Mouse (Mus musculus) spleen, embryonic (tissue): ENCODE results near the gene Brd3.

Source experiments
- CTCF ChIA-PET: fragments of 350-600 bp; sonication (Branson Sonifier 250); formaldehyde crosslinking; loops from one replicate; lab custom pipeline; 2022; lab: Charles Lee

The Brd3 gene

DNA sequence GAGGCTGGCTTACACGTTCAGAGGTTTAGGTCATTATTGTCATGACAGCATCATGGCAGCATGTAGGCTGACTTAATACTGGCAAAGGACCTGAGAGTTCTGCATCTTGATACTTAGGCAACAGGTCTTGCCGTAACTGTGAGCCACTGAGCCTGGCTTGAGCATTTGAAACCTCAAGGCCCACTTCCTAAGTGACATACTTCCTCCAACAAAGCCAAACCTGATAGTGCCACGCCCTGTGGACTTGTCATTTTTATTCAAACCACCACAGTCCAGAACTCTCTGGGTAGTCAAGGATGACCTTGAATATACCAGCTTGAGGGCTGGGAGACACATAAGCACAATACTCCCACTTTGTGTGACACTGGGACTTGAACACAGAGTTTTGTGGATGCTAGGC is 5.4 kb upstream of the Brd3 start:
- CTCF ChIA-PET = no interaction called here

DNA sequence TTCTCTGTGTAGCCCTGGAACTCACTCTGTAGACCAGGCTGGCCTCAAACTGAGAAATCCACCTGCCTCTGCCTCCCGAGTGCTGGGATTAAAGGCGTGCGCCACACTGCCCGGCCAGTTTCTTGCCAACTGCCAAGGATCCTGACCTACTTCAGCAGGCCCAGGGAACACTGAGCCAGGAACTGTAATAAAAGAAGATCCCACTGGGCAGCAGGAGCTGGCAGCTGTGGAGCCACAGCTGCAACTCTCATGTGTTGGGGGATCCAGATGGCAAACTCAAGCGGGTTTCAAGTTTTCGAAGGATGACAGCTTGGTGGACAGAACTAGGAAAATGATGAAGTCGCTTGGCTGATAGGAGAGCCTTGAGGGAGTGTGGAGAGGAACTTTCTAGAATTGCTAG is 3.2 kb upstream of the Brd3 start:
- CTCF ChIA-PET = no interaction called here

DNA sequence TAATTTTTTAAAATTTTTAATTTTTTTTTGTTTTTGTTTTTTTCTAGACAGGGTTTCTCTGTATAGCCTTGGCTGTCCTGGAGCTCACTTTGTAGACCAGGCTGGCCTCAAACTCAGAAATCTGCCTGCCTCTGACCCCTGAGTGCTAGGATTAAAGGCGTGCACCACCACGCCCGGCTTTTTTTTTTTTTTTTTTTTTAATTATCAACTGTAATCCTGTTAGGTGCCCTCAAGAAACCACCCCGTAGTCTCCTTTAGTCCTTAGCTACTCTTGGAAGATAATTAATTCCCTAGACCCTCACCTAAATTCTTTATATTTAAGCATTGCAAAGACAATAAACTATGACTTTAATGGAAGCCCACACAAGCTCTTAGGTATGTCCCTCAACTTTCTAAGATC is 804 bp downstream of the Brd3 start:
- CTCF ChIA-PET = interaction anchor here (1.0 kb wide), 1 partner anchor 160 kb away, joined by 13 read pairs; no protein-coding TSS in a partner anchor

DNA sequence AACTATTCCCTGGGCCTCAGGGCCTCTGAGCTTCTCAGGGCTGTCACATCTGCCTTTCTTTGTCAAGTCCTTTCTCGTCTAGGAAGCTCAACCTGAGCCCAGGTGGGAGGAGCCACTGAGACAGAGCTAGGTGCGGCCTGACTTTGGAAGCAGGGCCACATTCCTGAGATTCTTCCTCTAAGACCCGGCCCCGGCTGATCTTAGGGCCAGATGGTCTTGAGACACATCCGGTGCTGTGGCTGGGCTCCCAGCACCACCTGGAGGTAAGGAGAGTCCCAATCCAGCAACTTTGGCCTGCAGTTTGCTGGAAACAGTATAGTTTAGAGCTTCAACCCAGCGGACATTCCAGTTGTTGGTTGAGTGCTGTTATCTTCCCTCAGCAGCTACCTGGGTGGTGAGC is 1.9 kb downstream of the Brd3 start:
- CTCF ChIA-PET = interaction anchor here (1.0 kb wide), 1 partner anchor 159 kb away, joined by 13 read pairs; no protein-coding TSS in a partner anchor

DNA sequence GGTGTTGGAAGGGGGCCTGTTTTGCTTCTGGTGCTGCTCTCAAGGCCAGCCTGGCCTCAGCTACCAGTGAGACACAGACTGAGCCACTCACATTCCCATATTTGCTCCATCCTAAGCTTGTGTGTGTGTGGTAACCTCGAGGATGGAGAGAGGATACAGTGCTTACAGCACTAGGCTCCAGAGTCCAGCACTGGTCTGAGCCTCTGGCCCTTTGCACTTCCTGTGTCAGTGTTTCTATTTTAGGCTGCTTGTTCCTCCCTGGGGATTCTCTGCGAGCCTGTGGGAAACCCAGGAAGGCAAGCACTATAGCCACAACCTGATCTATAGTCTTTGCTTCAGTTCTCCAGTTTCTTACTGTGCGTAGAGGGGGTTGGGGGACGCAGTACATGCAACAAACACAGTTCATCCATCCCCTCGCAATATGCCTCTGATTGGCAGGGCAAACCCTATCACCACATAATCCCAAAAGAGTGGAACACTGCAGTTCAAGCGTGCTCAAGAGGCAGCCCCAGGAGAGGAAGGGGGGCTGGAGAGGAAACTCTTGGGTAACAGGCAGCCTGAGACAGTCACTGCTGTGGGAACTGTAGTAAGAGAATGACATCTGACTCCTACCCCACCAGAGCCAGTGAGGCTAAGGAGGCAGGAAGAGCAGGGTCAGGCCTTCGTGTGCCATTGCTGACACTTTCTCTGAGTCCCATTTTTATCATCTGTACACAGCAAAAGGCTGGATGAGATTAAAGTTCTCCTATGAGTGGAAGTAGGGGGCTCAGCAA is 3.2 kb downstream of the Brd3 start:
- CTCF ChIA-PET = no interaction called here

DNA sequence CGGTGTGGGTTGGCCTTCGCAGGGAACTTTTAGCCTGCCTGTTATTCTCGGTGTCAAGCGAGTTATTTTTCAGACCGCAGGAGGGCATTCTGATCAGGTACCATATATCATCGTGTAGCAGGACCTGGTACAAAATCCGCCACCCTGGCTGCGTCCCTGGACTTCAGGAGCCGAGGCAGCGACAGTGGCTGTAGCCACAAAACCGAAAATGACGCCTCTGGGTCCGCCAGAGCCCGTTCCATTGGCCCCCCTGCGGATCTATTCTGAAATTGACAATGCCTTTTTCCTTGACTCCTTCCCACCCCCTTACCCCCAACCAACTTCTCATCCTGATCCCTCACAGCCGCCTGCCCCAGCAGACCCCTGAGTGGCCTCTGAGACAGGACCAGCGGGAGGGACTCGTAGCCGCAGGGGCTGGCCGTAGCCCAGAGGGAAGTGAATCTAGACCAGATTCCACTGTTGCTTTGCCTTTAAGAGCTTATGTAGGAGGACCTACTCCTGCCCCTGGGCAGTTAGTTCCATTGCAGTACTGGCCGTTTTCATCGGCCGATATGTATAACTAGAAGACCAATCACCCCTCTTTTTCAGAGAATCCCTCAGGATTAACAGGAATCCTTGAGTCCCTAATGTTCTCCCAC is 11.0 kb downstream of the Brd3 start:
- CTCF ChIA-PET = no interaction called here

DNA sequence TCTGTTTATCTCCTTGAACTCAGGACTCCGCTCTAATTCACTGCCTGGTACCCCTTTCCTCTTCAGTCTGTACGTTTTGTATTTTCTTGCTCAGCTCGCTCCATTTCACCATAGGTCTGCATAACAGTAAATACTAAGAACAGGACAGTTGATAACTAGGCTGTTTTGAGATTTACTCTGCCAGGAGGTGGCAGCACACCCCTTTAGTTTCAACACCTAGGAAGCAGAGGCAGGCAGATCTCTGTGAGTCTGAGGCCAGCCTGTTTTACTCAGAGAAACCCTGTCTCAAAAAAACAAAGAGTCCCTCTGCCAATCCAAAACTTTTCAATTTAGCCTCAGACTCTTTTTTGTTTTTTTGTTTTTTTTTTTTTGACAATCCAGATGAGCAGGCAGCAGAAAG is 13.5 kb downstream of the Brd3 start:
- CTCF ChIA-PET = interaction anchor here (0.7 kb wide), 1 partner anchor 145 kb away, joined by 4 read pairs; no protein-coding TSS in a partner anchor

DNA sequence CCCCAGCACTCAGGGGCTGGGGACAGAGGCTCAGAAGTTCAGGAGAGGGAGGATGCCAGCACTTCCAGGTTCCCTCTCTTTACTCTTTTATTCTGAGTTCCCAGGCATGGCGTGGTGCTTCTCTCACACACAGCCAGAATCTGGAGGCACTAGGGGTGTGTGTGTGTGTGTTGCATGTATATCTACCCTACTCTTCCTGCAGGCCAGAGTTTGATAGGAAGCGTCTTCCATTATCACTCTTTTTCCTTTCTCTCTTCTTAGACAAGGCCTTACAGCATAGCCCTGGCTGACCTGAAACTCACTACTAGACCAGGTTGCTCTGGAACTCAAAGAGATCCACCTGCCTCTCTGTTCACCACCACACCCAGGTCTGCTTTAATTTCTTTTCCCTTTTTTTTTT is 16.5 kb downstream of the Brd3 start:
- CTCF ChIA-PET = no interaction called here

DNA sequence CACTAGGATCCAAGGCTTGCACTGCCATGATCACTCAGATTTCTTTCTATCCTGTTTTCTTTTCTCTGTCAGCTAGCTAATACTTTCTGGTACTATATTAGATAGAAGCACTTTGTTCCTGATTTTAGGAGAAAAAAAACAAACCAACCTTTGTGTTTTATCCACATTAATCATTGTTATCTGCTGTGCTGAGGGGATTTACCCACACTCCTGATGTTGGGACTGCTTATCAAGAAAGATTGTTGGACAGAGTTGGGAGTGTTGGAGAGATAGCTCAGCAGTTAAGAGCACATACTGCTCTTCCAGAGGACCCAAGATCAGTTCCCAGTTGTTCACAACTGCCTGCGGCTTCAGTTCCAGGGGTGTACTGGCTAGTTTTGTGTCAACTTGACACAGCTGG is 19.1 kb downstream of the Brd3 start:
- CTCF ChIA-PET = no interaction called here

DNA sequence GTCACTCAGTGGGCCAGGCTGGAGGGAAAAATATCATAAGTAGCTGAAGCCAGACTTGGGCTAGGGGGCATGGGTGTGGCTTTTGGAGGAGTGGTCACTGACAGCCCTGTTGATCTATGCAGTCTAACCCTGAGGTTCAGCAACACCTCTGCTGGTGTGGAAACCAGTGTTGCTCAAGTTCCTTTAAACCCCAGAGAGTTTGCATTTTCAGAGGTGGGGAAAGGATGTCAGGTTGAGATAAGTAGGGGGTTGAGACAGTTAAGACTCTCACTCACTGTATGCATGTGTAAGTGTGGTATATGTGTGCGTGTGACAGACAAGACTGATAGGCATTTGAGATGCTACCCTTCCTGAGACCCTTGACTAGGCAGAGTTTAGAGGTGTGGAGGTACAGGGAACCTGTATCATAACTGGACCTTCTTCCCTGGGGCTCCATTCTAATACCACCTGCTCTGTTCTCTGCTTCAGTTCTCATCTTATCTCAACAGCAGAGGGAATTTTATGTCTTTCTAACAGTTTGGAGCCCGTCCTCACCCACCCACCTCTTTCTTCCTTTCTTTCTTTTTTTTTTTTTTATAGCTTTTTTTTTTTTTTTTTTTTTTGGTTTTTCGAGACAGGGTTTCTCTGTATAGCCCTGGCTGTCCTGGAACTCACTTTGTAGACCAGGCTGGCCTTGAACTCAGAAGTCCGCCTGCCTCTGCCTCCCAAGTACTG is 20.0 kb downstream of the Brd3 start:
- CTCF ChIA-PET = no interaction called here

DNA sequence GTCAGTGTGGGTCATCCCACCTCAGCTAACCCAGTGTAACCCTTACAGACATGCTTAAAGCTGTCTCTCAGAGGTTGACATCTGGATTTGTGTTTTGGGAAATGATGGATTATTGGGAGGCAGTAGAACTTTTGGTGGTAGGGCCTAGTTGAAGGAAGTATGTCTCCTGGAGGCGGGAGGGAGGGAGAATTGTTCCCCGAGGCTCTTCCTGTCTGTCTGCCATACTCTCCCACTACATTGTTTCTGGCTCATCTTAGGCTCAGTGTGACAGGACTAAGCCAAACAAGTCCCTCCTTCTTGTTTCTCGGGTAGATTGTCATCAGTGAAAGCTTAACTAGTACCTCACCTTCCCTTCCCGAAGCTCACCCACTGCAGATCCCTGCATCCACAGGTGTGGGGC is 20.7 kb downstream of the Brd3 start:
- CTCF ChIA-PET = no interaction called here

DNA sequence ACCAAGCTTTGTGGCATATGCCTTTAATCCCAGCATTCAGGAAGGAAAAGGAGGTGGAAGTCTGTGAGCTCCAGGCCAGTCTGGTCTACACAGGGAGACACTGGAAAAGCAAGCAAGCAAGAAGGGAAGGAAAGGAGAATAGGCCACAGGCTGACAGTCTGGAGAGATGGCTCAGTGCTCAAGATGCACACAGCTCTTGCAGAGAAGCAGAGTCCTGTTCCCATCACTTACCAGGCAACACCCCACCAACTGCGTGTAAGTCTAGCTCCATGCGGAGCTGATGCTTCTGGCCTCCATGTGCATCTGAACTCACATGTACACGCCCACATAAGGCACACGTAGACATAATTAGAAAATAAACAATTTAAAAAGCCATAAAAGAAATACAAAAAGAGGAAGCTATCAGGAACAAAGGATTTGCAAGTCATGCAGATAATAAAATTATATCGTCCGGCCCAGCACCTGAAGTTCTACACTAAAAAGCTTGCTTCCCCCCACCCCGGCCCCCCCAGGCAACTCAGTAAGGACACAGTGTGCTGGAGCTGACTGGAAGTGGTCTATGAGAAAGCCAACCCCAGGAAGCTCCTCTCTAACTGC is 25.1 kb downstream of the Brd3 start:
- CTCF ChIA-PET = interaction anchor here (0.7 to 1.0 kb wide), 2 partner anchors 11 to 429 kb away, joined by 3 to 7 read pairs; no protein-coding TSS in a partner anchor

DNA sequence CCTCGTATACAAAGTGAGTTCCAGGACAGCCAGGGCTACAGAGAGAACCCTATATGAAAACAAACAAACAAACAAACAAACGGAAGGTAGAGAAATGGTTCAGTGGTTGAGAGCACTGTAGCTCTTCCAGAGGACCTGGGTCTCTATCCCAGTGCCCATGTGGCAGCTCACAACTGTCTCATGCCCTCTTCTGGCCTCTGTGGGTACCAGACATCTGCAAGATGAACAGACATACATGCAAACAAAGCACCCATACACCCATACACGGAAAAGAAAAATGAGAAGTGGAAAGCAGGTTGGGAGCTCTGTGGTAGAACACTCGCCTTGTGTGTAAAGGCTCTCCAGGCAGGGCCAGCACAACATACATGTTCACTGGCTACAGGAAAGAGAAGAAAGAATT is 27.1 kb downstream of the Brd3 start:
- CTCF ChIA-PET = no interaction called here

DNA sequence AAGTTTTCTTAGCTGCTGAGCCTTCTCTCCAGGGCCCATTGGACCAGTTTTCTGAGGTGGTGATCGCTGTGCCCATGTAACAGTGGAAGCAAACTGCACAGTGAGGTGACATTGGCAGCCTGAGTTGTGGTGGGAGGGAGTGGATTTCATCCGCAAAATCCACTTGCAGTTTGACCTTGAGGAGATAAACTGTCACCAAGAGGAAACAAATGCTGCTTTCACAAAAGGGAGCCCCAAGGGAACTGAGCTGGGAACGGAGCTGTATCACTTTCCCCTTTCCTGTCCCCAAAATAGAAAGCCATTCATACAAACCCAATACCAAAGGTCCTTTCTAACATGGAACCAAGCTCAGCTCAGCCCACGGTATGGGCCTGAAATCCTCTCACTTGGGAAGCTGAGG is 27.6 kb downstream of the Brd3 start:
- CTCF ChIA-PET = no interaction called here

DNA sequence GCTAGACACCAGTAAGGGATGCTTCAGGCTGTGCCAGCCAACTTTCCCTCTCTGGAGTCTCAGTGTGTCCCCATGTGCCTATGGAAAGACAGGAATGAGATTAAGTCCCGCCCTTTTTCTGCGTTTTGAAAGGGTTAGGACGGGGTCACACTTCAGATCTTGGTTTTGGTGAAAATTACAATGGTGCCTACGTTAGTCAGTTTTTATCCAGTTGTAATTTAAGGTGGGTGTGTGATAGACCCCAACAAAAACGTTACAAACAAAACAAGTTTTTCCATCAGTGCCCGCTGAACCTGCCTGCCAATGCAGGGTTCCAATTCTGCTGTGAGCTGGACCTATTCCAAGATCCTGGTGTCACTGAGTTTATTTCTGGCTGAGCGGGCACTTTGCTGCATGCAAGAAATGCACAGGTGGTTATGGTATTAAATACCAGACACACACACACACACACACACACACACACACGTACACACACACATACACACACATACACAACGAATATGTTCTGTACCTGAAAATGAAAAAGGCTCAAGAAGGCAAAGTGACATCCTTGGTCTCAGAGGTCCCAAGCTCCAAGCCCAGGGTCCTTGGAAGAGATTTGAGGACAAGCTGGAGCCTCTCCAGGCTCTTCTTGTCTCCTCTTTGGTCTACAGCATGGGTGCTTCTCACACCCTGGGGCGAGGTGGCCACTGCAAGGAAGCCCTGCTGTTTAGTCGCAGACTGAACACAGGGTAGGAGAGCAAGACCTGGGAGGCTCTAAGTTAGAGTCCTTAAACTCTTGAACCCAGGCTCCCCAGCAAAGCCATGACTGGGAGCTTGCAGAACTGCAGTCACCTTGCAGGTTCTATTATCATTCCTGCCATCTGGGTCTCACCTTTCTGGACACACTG is 30.9 kb downstream of the Brd3 start:
- CTCF ChIA-PET = interaction anchor here (0.6 kb wide), 1 partner anchor 36 kb away, joined by 8 read pairs; no protein-coding TSS in a partner anchor

DNA sequence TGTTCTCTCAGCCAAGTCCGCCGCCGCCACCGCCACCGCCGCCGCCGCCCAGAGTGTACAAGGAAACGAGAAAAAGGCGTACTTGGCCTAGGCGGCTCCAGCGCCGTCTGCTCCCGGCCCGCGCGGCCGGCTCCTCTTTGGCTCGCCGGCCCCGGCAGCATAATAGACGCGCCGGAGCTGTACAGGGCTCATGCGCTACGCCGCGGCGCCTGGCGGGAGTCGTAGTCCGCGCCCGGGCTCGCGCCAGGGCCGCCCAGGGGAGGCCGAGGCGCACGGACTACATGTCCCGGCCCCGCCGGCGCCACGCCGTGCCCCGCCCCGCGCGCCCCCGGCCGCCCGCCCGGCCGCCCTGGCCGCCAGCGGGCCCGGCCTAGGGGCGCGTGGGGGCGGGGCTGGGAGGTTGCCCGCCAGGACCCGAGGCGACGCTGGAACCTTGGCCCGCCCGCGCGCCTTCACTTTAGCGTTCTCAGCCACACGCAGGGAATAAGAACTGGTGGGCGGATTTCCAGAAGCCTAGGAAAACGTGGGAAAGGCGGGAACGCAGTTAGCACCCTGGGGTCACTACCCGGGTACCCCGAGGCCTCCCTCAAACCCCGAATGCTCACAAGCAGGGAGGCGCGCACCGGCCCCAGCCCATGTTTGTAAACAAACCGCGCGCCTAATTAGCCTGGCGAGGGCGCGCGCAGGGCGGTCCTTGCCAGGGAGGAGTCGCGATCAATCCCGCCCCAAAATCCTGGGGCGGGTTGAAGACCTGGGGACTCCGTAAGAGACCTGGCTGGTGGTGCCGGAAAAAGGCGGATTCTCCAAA is 31.8 kb downstream of the Brd3 start:
- CTCF ChIA-PET = no interaction called here

DNA sequence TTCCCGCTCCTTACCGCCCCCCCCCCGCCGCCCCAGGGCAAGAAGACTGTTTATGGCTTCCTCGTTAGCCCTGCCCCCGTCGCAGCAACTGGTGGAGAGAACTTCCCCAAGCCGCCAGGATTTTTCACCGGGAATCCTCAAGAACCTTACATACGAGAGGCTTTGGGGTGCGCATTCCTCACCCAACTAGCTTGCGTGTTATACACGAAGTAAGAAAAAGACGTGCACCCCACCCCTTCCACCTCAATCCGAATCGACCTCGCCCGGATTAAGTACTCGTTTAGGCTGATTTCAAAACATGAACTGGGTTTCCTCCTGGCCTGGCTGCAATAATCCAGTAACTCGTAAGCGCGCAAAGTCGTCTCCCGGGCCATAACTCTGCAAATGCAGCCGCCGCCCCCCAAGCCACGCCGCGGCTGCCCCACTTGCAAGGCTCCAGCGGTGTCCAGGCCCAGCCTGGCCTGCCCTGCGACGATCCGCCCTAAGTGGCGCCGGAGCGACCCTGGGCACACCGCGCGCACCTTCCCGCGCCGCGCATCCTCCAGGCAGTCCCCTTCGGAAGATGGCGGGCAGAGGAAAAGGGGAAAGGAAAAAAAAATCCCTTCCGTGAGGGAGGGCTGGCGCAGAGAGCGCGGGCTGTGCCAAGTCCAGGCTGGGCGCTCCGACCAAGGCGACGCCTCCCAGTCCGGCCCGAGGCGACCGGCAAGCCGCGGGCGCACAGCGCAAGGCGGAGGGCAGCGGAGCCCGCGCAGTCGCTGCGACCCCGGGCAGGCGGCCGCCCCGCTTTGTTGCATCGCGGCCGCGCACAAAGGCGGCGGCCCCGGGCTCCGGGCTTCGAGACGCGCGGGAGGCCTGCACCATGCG is 32.6 kb downstream of the Brd3 start:
- CTCF ChIA-PET = interaction anchor here (0.6 to 0.7 kb wide), 2 partner anchors 37 to 871 kb away, joined by 3 read pairs; no protein-coding TSS in a partner anchor

DNA sequence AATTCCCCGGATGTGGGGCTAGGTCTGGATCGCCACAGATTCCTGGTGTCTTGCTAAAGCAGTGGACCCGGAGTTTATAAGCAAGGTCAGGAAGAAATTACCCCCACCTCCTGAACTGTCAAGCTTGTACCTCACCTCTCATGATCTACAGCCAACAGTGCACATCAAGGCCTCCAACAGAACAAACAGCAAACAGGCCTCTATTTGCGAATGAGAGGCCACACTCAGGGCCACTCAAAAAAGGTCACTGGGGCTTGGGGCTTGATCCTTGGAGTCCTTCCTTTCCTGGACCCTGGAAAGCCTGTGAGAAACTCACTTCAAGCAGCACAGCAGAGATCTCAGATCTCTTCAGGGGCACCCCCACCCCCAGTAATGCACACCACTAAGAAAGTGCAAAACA is 33.6 kb downstream of the Brd3 start:
- CTCF ChIA-PET = interaction anchor here (0.6 to 0.7 kb wide), 3 partner anchors 76 to 1148 kb away, joined by 3 to 9 read pairs (median 7); partner anchors contain the start of gene Gfi1b
